Mouse (Mus musculus): ENCODE results near the gene Chchd1. TPM values are rescaled to one million over a fixed set of nuclear protein-coding genes. Genes with fewer than 3 reads are reported as not detected.

Gene Chchd1
- polyA plus RNA-seq, 1 experiment, result 106 TPM

GRCm38 (mm10) chr14:20733952-20734774 is 31.4 kb downstream of the Chchd1 start, which contains the start of gene Ndst2:
Ndst2 (minus strand) TSS chr14:20734562.
- H3K4me3 ChIP-seq (replicated peaks; ENCODE audit: control insufficient read depth, low read depth, low read length), result peak within 1 kb of the TSS; percentile 97
- TF ChIP-seq POLR2A (IDR thresholded peaks at IDR 0.05; ENCODE audit: borderline replicate concordance, control insufficient read depth, low read depth, low read length), result peak; percentile 94; the same call in 1 of the 2 replicates
- no peak for TF ChIP-seq CTCF (IDR thresholded peaks at IDR 0.05; ENCODE audit: control insufficient read depth, insufficient read depth, low read length)
- H3K4me1 ChIP-seq (ENCODE audit: control insufficient read depth, insufficient read depth, low read length), result no peaks in the 10 kb centered on the region; the same call in none of the 2 replicates
- under 1% methylated on average over 76 of the region's 81 CpGs for WGBS
- peak within 1 kb of the TSS; percentile 97 for H3K27ac ChIP-seq (ENCODE audit: control insufficient read depth, insufficient read depth, low read depth, low read length, poor library complexity)

DNA sequence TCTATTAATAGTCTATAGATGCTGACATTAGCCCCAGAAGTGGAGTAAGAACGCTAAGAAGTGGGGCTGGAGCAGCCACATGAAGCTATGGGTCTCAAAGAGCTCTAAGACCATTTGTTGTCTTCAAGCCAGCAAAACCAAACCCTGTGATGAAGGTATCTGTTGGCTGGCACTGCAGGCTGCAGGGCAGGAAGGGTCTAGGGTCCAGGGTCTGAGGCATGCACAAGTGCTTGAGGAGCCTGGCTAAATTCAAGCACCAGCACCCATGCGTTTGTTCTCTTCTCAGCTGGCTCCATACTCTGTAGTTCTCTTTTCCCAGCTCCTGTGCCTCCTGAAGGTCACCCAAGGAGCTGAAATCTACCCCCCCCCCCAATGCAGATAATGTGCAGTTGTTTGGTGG is 32.2 kb downstream of the Chchd1 start:
- TF ChIP-seq POLR2A (IDR thresholded peaks at IDR 0.05; ENCODE audit: borderline replicate concordance, control insufficient read depth, low read depth, low read length), result no peak
- no peak overlapping the region for H3K4me3 ChIP-seq (replicated peaks; ENCODE audit: control insufficient read depth, low read depth, low read length)
- H3K4me1 ChIP-seq (ENCODE audit: control insufficient read depth, insufficient read depth, low read length), result no peaks in the 10 kb centered on the region; the same call in none of the 2 replicates
- no peak overlapping the region for H3K27ac ChIP-seq (ENCODE audit: control insufficient read depth, insufficient read depth, low read depth, low read length, poor library complexity)
- WGBS, result 50% methylated on average over 2 of the region's 2 CpGs

- H3K4me1 ChIP-seq (ENCODE audit: control insufficient read depth, insufficient read depth, low read length), result no peaks in the 10 kb centered on the region; the same call in none of the 2 replicates
- WGBS, result 53% methylated on average over 13 of the region's 13 CpGs
- no peak overlapping the region for H3K4me3 ChIP-seq (replicated peaks; ENCODE audit: control insufficient read depth, low read depth, low read length)
- no peak for TF ChIP-seq POLR2A (IDR thresholded peaks at IDR 0.05; ENCODE audit: borderline replicate concordance, control insufficient read depth, low read depth, low read length)
- TF ChIP-seq CTCF (IDR thresholded peaks at IDR 0.05; ENCODE audit: control insufficient read depth, insufficient read depth, low read length), result no peak
- H3K27ac ChIP-seq (ENCODE audit: control insufficient read depth, insufficient read depth, low read depth, low read length, poor library complexity), result no peak overlapping the region
These were observed 33.1 kb downstream of the Chchd1 start for GRCm38 (mm10) chr14:20735892-20736390.

DNA sequence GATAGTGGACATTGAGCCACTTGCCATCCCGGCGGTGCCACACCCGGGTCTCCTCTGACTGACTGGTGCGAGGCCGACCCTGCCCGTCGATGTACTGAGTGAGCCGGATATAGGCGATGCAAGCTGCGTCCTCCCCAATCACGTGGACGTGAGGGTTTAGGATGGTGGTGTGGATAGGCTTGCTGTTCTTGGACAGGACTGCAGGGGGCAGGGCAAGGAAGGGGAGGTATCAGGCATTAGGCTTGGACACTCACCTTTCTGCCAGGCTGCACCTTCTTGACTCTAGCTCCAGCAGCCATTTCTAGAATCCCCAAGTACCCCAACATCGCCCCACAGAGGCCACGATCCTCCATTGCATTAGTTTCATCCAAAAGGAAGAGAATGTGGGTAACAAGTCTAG is 34.5 kb downstream of the Chchd1 start:
- 48% methylated on average over 14 of the region's 14 CpGs for WGBS
- TF ChIP-seq POLR2A (IDR thresholded peaks at IDR 0.05; ENCODE audit: borderline replicate concordance, control insufficient read depth, low read depth, low read length), result no peak
- TF ChIP-seq CTCF (IDR thresholded peaks at IDR 0.05; ENCODE audit: control insufficient read depth, insufficient read depth, low read length), result peak; percentile 74
- H3K27ac ChIP-seq (ENCODE audit: control insufficient read depth, insufficient read depth, low read depth, low read length, poor library complexity), result no peak overlapping the region
- no peaks in the 10 kb centered on the region; the same call in none of the 2 replicates for H3K4me1 ChIP-seq (ENCODE audit: control insufficient read depth, insufficient read depth, low read length)
- no peak overlapping the region for H3K4me3 ChIP-seq (replicated peaks; ENCODE audit: control insufficient read depth, low read depth, low read length)

DNA sequence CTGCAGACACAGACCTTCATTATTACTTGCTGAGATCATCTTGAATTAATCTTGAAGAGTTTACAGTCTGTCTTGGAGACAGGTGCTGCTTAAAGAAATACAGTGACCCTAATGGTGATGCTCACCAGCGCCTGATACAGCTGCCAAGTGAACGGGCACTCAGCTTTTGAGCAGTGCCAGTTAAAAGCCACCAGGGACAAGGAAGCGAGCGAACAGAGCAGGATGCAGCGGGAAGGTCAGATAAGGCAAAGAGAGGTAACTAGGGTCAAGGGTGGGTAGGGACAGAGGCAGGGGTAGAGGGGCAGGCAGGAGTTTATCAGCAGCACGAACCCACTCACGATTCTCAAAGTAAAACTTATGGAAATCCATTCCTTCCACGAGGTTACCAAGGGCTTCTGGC is 35.7 kb downstream of the Chchd1 start:
- Histone ChIP-seq H3K4me3 (replicated peaks; ENCODE audit: control insufficient read depth, low read depth, low read length) (no peak overlapping the region), H3K4me1 (ENCODE audit: control insufficient read depth, insufficient read depth, low read length) (no peaks in the 10 kb centered on the region; the same call in none of the 2 replicates), H3K27ac (ENCODE audit: control insufficient read depth, insufficient read depth, low read depth, low read length, poor library complexity) (no peak overlapping the region)
- TF ChIP-seq POLR2A (IDR thresholded peaks at IDR 0.05; ENCODE audit: borderline replicate concordance, control insufficient read depth, low read depth, low read length) (no peak), CTCF (IDR thresholded peaks at IDR 0.05; ENCODE audit: control insufficient read depth, insufficient read depth, low read length) (no peak)
- 85% methylated on average over 8 of the region's 8 CpGs for WGBS

DNA sequence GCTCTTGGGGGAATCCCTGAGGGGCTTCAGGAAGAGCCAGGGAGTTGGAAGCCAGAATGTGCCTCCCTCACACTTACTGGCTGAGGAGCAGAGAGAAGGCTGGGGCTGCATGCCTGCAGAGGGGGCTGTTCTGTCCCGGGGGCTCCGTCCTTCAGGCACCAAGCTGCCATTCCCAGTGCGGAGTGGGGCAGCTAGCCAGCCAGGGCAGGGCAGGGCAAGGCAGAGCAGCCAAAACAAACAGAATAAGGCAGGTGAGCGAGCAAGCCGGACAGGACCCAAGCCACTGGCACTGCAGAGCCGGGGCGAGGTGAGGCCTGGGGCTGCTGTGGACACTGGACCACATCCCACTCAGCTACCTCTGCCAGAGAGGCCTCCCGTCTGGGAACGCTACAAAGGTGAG is 38.5 kb downstream of the Chchd1 start:
- TF ChIP-seq CTCF (IDR thresholded peaks at IDR 0.05; ENCODE audit: control insufficient read depth, insufficient read depth, low read length), result no peak
- WGBS, result 91% methylated on average over 9 of the region's 9 CpGs
- Histone ChIP-seq H3K4me1 (ENCODE audit: control insufficient read depth, insufficient read depth, low read length) (no peaks in the 10 kb centered on the region; the same call in none of the 2 replicates), H3K27ac (ENCODE audit: control insufficient read depth, insufficient read depth, low read depth, low read length, poor library complexity) (no peak overlapping the region), H3K4me3 (replicated peaks; ENCODE audit: control insufficient read depth, low read depth, low read length) (no peak overlapping the region)

GRCm38 (mm10) chr14:20743614-20744013 is 40.8 kb downstream of the Chchd1 start:
- Histone ChIP-seq H3K4me3 (replicated peaks; ENCODE audit: control insufficient read depth, low read depth, low read length) (no peak overlapping the region), H3K27ac (ENCODE audit: control insufficient read depth, insufficient read depth, low read depth, low read length, poor library complexity) (no peak overlapping the region), H3K4me1 (ENCODE audit: control insufficient read depth, insufficient read depth, low read length) (no peaks in the 10 kb centered on the region; the same call in 1 of the 2 replicates)
- TF ChIP-seq POLR2A (IDR thresholded peaks at IDR 0.05; ENCODE audit: borderline replicate concordance, control insufficient read depth, low read depth, low read length), result no peak
- no peak for TF ChIP-seq CTCF (IDR thresholded peaks at IDR 0.05; ENCODE audit: control insufficient read depth, insufficient read depth, low read length)
- 90% methylated on average over 3 of the region's 3 CpGs for WGBS

GRCm38 (mm10) chr14:20746935-20747334 is 44.1 kb downstream of the Chchd1 start:
- H3K4me3 ChIP-seq (replicated peaks; ENCODE audit: control insufficient read depth, low read depth, low read length), result no peak overlapping the region
- 79% methylated on average over 3 of the region's 3 CpGs for WGBS
- TF ChIP-seq POLR2A (IDR thresholded peaks at IDR 0.05; ENCODE audit: borderline replicate concordance, control insufficient read depth, low read depth, low read length) (no peak), CTCF (IDR thresholded peaks at IDR 0.05; ENCODE audit: control insufficient read depth, insufficient read depth, low read length) (no peak)
- no peak overlapping the region for H3K27ac ChIP-seq (ENCODE audit: control insufficient read depth, insufficient read depth, low read depth, low read length, poor library complexity)
- H3K4me1 ChIP-seq (ENCODE audit: control insufficient read depth, insufficient read depth, low read length), result no peaks in the 10 kb centered on the region; the same call in 1 of the 2 replicates
